Mouse (Mus musculus) erythroblast, embryonic 14.5 days (primary cell): ENCODE measurements around the gene Synj2.

Experiments
- GATA1 ChIP-seq: IDR thresholded peaks from 2 replicates; pipeline ENCODE4 v1.6.1; 2012; ENCODE audit warnings: low read length, inconsistent platforms, mixed read lengths
- TAL1 ChIP-seq: IDR thresholded peaks from 3 replicates; pipeline ENCODE4 v1.6.1; 2012; ENCODE audit warnings: low read length, inconsistent platforms, mixed read lengths

- TF ChIP-seq TAL1 (no peak), GATA1 (no peak)
Observed at GRCm38 (mm10) chr17:6013079-6013478, 72.0 kb downstream of the Synj2 start.
